Mouse (Mus musculus): ENCODE data around the gene Baiap2.

Gene Baiap2

DNA sequence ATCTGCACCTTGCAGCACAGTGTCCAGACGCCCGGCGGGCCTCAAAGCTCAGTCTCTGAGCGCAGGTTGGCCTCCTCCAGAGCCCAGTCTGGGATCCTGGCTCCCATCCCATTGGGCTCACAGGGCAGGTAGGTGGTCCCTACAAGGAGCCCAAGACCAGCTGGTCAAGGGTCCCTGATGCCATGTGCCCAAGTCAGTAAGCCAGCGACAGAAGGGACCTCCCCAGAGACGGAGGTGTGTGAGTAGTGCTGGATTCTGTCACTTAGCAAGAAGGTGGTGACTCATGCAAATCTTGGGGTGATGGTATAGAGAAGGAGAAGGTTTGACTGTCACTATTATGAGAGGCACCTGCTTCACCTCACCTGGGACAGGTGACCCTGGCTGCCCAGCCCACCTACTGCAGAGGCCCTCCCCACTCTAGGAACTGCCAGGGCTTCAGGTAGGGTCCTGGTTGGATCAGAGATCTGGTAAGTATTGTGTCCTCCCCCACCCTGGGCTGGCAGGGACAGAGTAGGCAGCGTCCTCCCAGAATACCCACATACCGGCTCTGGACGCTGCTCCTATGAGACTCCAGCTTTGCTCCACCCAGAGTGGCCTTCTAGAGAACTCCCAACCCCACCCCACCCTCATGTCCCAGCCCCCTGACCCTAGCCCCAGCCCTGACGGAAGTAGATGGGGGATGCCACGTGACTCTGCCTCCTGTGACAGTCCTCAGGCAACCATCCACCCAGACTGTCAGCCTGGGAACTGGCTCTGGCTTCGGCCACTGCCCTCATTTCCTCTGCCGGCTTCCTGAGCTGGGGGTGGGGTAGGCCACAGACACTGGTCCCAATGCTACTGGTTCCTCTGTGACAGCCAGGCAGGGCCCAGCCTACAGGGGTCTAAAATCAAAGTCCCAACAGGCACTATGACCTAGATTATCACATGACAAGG, 98.9 kb downstream of the Baiap2 start:
- DNase-seq (ENCODE audit: low read depth, low spot score) = no peak

DNA sequence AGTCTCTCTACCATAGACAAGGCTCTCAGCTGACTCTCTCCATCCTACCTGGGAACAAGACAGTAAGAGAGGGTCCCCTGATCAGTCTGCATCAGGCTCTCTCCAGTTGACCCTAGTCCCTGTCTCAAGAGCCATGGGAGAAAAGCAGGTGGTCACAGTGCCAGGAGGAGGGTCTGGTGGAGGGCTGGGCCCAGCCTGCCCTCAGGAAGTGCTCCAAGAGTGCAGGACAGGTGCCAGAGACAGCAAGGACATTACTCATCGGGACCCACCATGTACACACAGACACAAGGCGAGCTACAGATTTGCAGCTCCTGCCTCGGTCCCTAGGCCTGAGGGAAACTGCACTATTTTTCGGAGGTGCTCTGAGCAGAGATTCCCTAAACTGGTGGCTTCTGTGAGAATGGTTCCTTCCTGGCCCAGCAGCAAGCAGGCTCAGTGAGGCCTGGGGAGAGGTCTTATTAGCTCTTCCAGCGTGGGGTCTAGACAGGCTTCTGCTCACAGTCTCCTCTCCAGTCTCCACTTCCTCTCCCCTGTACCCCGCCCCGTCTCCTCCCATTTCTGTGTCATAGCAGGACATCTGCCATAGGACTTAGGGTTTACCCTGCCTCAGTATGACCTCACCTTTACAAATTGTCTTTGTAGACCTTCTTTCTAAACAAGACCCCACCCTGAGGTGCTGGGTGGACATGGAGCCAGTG, 99.7 kb downstream of the Baiap2 start:
- no peak for DNase-seq (ENCODE audit: low read depth, low spot score)

DNA sequence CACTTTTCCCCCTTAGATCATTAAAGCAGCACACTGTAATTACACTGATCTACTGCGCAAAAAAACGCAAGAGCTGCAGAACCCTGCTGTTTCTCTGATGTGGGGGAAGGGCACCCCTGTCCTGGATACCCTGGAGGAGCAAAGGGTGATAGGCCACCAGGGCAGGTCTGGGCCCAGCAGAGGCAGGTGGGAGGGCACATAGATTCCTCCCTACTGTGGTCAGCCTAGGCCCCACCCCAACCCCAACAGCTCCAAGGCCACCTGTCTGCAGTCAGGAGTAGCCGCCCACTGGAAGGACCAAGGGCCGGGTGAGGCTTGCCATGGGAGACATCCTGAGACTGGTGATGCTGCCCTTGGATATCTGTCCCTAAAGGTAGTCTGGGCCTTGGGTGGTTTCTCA, 102.8 kb downstream of the Baiap2 start:
- no peak for DNase-seq (ENCODE audit: low read depth, low spot score)

GRCm38 (mm10) chr11:120045839-120046552, 103.4 kb downstream of the Baiap2 start:
- no peak for DNase-seq (ENCODE audit: low read depth, low spot score)

DNA sequence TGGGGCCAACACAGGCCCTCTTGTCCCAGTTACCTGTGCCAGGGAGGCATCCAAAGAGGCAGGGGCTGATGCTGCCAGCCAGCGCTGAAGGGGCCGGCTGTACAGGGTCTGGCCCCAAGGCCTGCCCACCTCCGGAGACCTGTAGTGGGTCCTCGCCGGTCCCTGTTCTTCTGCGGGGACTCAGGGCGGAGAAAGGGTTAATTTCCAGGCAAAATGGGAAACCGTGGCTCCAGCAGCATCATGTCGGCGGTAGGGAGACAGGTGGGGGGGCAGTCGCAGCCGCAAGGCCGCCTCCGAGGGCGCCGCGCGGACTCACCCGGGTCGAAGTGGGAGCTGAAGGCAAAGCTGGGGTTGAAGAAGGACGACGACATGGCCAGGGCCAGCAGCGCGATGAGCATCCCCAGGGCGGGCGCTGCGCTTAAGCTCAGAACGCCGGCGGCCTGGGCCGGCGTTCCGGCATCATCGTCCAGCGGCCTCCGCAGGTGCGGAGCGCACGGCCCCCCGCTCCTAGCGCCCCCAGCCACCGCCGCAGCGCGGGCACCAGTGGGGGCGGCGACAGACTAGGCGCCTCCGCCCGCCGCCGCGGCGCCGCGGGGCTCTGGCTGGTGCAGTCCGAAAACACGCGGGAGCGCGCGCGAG, 104.1 kb downstream of the Baiap2 start, which contains the start of gene Aatk:
Gene Aatk (minus strand): TSS at position 615 of the 639 bp plus-strand sequence.
- no peak for DNase-seq (ENCODE audit: low read depth, low spot score)

DNA sequence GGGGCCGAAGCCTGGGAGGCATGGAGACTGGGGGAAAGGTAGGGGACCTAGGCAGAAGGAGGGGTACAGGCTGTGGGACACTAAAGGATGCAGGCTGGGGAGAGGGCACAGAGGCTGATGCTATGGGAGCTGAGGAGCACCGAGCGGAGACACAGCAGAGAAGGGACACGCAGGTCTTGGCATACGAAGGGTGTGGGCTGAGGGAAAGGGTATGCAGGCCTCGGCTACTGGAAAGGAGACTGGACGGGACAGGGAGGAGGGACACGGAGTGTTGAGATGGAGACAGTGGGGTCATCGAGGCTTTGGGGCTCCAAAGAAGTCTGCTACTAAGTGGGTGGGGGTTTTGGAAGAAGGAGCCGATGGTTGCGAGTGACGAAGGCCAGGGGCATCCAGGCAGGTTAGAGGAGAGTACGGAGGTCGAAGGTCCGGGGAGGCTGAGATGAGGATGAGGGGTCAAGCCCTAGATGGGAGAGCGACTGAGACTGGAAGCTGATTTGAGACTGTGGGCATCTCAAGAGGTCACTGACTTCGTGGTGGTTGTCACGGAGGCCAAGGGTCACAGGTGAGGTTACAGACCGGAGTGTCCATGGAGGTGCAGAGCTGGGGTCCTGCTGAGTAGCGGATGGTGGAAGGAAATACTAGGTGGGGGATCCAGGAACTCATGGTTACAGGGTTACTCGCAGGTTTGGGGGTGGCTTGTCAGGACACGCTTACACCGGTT, 105.1 kb downstream of the Baiap2 start:
- DNase-seq (ENCODE audit: low read depth, low spot score) = no peak

- no peak for DNase-seq (ENCODE audit: low read depth, low spot score)
These were observed 105.6 kb downstream of the Baiap2 start for GRCm38 (mm10) chr11:120048252-120048556.

DNA sequence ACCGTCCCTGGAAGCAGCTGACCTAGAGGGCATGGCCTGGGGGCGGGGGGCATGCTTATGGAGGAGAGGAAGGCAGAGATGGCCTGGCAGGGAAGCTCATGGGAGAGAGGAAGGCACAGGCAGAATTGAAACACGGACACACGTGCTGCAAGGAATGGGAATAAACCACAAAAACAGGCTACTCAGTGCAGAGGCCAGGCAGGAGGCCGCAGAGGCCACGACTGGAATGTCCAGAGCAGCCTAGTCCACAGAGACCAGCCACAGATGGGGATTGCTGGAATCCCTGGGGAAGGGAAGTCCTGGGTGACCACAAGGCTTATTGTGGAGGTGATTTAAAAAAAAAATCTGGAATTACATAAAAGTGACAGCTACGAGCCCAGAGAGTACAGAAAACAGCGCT, 106.5 kb downstream of the Baiap2 start:
- DNase-seq (ENCODE audit: low read depth, low spot score) = no peak

DNA sequence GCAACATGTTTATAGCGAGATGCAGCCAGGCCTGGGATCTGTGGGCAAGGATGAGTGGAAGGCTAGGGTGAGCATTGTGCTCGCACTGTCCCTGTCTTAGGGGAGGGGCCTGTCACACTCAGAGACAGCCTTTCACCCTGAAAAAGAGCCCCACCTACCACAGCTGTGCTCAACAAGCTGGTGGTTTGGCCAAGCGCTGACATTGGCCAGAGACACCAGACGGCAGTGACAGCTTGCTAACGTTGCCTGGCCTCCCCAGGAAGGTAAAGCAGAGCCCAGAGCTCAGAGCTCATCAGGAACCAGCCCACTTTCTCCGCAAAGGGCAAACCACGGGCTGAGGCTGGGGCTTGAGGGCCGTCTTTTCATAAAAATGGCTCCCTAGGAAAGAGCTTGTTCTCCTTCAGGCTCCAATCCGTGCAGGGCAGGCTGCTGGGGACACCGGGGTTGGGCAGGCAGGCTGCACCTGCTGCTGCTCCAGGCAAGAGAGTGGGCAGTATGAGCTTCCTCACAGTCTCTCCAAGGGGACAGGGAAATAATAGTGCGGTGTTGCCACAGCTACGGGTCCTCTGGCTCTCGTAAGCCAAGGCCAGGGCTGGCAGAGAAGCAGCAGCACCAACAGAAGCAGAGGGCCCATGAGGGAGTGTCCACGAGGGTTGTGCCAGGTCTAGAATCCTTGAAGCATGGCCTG, 108.7 kb downstream of the Baiap2 start:
- no peak for DNase-seq (ENCODE audit: low read depth, low spot score)

DNA sequence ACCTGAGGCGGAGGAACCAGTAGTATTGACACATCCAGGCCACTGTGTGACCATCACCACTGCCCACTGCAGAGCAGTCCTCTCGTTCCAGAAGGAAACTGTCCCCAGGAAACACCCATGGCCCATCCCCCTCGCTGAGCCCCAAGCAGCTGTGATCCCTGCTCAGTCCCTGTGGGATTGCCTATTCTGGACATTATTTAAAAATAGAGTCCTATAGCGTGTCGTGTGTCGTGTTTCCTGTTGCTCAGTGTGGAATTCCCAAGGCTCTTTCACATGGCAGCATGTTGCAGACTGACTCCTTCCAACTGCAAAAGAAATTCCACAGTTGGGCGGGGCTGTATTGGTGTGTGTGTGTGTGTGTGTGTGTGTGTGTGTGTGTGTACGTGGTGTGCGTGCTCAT, 109.7 kb downstream of the Baiap2 start:
- no peak for DNase-seq (ENCODE audit: low read depth, low spot score)

DNA sequence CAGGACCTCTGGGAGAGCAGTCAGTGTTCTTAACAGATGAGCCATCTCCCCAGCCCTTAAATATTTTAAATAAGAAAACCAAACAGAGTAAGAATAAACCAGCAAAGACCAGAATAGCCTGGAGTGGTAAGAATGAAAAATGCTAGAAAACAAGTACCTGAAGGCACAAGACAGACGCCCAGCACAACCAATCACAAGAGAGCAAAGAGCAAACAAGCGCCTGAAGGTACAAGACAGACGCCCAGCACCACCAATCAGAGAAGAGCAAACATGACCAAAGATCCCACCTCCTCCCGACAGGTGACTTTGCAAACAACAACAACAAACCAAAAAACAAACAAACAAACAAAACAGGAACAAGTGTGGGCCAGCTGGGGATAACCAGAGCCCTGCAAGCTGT, 111.3 kb downstream of the Baiap2 start:
- no peak for DNase-seq (ENCODE audit: low read depth, low spot score)

DNA sequence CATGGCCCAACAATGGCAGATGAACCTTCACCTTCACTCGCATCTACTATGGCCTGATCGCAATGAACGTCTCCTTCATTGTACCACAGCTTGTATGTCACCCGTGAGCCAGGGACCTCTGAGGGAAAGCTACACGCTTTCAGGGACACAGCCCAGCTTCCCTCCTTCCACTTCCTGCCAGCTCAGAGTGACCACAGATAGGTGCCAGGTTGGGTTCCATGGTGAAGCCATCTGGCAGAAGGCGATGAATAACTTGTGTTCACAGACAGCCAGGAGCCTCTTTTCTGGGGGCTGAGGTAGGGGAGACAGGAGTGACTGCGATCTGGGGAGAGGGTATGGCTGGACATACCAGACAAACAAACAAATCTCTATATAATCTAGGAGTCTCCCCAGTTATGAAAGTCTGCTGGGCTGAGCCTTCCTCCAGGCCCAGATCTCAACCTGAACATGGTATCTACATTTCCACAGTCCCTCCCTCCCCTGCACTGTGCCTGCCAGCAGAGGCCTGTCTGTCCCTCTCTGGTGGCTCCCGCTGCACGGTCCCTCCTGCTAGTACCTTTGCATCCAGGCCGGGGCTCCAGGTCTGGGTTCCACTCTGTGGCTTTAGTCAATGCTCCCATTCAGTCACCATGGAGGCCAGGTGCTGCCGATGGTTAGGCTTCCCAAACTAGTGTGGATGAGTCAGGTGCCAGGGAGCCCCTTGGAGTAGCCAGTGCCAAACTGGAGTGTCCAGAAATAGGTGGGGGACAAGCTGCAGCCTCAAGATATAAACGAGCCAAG, 113.6 kb downstream of the Baiap2 start:
- no peak for DNase-seq (ENCODE audit: low read depth, low spot score)
